Mouse (Mus musculus) left cerebral cortex, postnatal 14 days (tissue): ENCODE results near the gene Selenom. TPM values are rescaled to one million over a fixed set of nuclear protein-coding genes. Genes with fewer than 3 reads are reported as not detected.

ENCODE experiments used
- DNase-seq, 2 experiments: peaks; one replicate each; pipeline ENCODE4 v3.0.0; 2021 to 2022; ENCODE audit warnings: low spot score in 2 of 2, mixed read lengths in 1 of 2
- intact Hi-C: fragments of 180-260 bp; cut with DNase I; formaldehyde crosslinking; loops from one replicate; pipeline ENCODE4 v1.15.1; 2025
- total RNA-seq, 2 experiments: library from RNA; stranded (reverse); gene quantifications; 2 replicates each; pipeline ENCODE4 v1.2.3; 2021

Selenom gene
- total RNA-seq, 2 experiments from 2014 or later: 156 to 170 TPM

- DNase-seq: no peak
- intact Hi-C loops: no loop called here
Observed at GRCm38 (mm10) chr11:3540451-3541085, 26.1 kb downstream of the Selenom start, which contains the start of gene Smtn. TSS of gene Smtn (minus strand) at chr11:3540612.

- intact Hi-C loops: no loop called here
- no peak for DNase-seq
Observed at GRCm38 (mm10) chr11:3541932-3542331, 27.4 kb downstream of the Selenom start.

- DNase-seq: no peak
- intact Hi-C loops: no loop called here
Observed at GRCm38 (mm10) chr11:3543001-3543400, 28.5 kb downstream of the Selenom start.

GRCm38 (mm10) chr11:3544409-3544808 lies 29.9 kb downstream of the Selenom start:
- intact Hi-C loops: no loop called here

GRCm38 (mm10) chr11:3545531-3546241 lies 31.2 kb downstream of the Selenom start:
- intact Hi-C loops: no loop called here
- DNase-seq: no peak

More at GRCm38 (mm10) chr11:3544409-3544808, 29.9 kb downstream of the Selenom start:
- DNase-seq: no peak

- intact Hi-C loops: no loop called here
Observed at GRCm38 (mm10) chr11:3546242-3546562, 31.7 kb downstream of the Selenom start.

GRCm38 (mm10) chr11:3547047-3547446 lies 32.6 kb downstream of the Selenom start:
- no peak for DNase-seq
- intact Hi-C loops: no loop called here

More at GRCm38 (mm10) chr11:3546242-3546562, 31.7 kb downstream of the Selenom start:
- DNase-seq: no peak

- intact Hi-C loops: no loop called here
- no peak for DNase-seq
Observed at GRCm38 (mm10) chr11:3547969-3548368, 33.5 kb downstream of the Selenom start.

GRCm38 (mm10) chr11:3548564-3549295 lies 34.2 kb downstream of the Selenom start:
- DNase-seq: no peak
- intact Hi-C loops: no loop called here

- no peak for DNase-seq
- intact Hi-C loops: no loop called here
Observed at GRCm38 (mm10) chr11:3549791-3550190, 35.3 kb downstream of the Selenom start.

GRCm38 (mm10) chr11:3554976-3555375 lies 40.5 kb downstream of the Selenom start:
- no peak for DNase-seq
- intact Hi-C loops: no loop called here

- intact Hi-C loops: no loop called here
Observed at GRCm38 (mm10) chr11:3557852-3558251, 43.4 kb downstream of the Selenom start.

GRCm38 (mm10) chr11:3560202-3560601 lies 45.7 kb downstream of the Selenom start:
- no peak for DNase-seq

More at GRCm38 (mm10) chr11:3557852-3558251, 43.4 kb downstream of the Selenom start:
- no peak for DNase-seq

GRCm38 (mm10) chr11:3563853-3564252 lies 49.4 kb downstream of the Selenom start:
- intact Hi-C loops: no loop called here
- DNase-seq: no peak

More at GRCm38 (mm10) chr11:3560202-3560601, 45.7 kb downstream of the Selenom start:
- intact Hi-C loops: no loop called here

GRCm38 (mm10) chr11:3564451-3564850 lies 50.0 kb downstream of the Selenom start:
- intact Hi-C loops: no loop called here
- DNase-seq: no peak

GRCm38 (mm10) chr11:3566018-3566417 lies 51.5 kb downstream of the Selenom start:
- no peak for DNase-seq
- intact Hi-C loops: no loop called here
